Mouse (Mus musculus) lung, embryonic 16.5 days (tissue): ENCODE measurements around the gene Dnajc16. TPM values are rescaled to one million over a fixed set of nuclear protein-coding genes. Genes with fewer than 3 reads are reported as not detected.

Experiments
- ATAC-seq: fragments of 200-750 bp; cut with Nextera tagmentation; 2 replicates; pipeline ENCODE4 v1.8.0; 2017; ENCODE audit warnings: low read depth, mild to moderate bottlenecking, moderate library complexity
- H3K27ac ChIP-seq: fragments of 300-500 bp; sonication (generic); 2 replicates; pipeline ENCODE4 v1.5.1; 2014; ENCODE audit warnings: mild to moderate bottlenecking, control low read depth, low read length
- H3K27me3 ChIP-seq: fragments of 300-500 bp; sonication (generic); 2 replicates; pipeline ENCODE4 v1.6.1; 2014; ENCODE audit warnings: low read depth, low read length, mixed read lengths; ENCODE audit not compliant: control insufficient read depth, insufficient read depth
- H3K36me3 ChIP-seq: fragments of 300-500 bp; sonication (generic); 2 replicates; pipeline ENCODE4 v1.6.1; 2014; ENCODE audit warnings: low read length; ENCODE audit not compliant: control insufficient read depth, insufficient read depth
- H3K4me1 ChIP-seq: fragments of 300-500 bp; sonication (generic); replicated peaks from 2 replicates; pipeline ENCODE4 v1.6.1; 2014; ENCODE audit warnings: low read length, mixed read lengths; ENCODE audit not compliant: control insufficient read depth, insufficient read depth
- H3K4me2 ChIP-seq: fragments of 300-500 bp; sonication (generic); 2 replicates; pipeline ENCODE4 v1.6.1; 2014; ENCODE audit warnings: low read depth, low read length, control low read depth
- H3K4me3 ChIP-seq: fragments of 300-500 bp; sonication (generic); 2 replicates; pipeline ENCODE4 v1.5.1; 2014; ENCODE audit warnings: mild to moderate bottlenecking, low read length, control low read depth
- H3K9ac ChIP-seq: fragments of 300-500 bp; sonication (generic); 2 replicates; pipeline ENCODE4 v1.6.1; 2014; ENCODE audit warnings: low read length, control low read depth
- H3K9me3 ChIP-seq: fragments of 300-500 bp; sonication (generic); 2 replicates; pipeline ENCODE4 v1.6.1; 2016; ENCODE audit warnings: low read length; ENCODE audit not compliant: control insufficient read depth
- WGBS: fragments of 180-500 bp; shearing (Covaris S2); extraction: QIAGEN DNeasy Blood & Tissue Kit; methylation state at CpG from one replicate; pipeline ENCODE4 v1.1.7; 2014; 5-methylcytosine and 5-hydroxymethylcytosine counted together
- polyA plus RNA-seq: library from polyadenylated mRNA; unstranded; fragments of >200 nt; fragmentation: Nextera tagmentation; extraction: Ambion mirVana; gene quantifications from 2 replicates; pipeline ENCODE4 v1.2.1, GENCODE M21; 2015

Dnajc16 gene
- polyA plus RNA-seq, 1 experiment from 2014 or later: 4.3 TPM

DNA sequence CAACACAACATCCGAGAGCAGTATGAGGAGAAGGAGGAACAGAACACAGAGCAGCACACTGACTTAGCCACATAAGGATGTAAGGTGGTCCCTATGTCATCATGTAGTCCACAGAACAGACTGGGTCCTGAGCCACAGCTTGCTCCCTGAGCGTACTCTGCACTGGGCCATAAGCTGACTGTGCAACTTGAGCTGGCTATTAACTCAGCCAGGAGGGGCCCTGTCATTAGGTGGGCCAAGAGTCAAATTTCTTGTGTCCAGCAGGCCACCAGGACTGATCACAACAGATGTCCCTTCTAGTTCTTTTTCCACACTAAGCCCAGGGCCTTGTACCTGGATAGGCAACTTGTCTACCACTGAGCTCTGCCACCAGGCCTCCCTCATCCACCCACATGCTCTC lies 75.7 kb downstream of the Dnajc16 start:
- Histone ChIP-seq H3K4me2 (no peak overlapping the region), H3K4me1 (peaks cover 2% of the 10 kb centered on the region; the same call in 1 of the 2 replicates), H3K9ac (no peak overlapping the region), H3K4me3 (no peak overlapping the region), H3K27me3 (no peaks in the 10 kb centered on the region), H3K9me3 (no peaks in the 10 kb centered on the region), H3K27ac (no peak overlapping the region), H3K36me3 (peaks cover 16% of the 10 kb centered on the region)
- no peak for ATAC-seq
- WGBS: 68% methylated on average over 2 of the region's 2 CpGs

DNA sequence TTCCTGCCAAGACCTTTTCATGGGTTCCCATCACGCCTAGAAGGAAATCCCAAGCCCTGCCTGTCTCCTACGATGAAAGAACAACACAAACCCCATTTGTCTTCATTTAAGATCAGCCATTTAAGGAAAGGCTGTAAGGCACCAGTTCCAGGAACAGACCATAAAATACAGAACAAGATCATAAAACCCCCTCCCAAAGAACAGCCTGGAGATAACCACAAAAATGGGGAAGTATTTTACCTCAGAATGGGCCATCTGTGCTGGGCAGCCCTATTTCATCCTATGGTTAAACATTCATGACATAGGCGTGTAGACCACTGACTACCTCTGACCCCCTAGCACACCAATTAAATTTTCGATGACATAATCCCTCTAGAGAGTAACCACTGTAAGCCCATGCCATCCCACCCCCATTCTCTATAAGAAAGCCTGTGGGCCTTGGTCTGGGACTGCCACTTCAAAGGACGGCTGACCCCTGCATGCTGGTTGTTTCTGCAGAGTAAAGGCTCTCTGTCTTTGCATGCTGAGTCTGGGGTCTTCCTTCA lies 77.1 kb downstream of the Dnajc16 start:
- Histone ChIP-seq H3K9ac (no peak overlapping the region), H3K27me3 (no peaks in the 10 kb centered on the region), H3K4me2 (no peak overlapping the region), H3K9me3 (no peaks in the 10 kb centered on the region), H3K27ac (no peak overlapping the region), H3K4me1 (no peaks in the 10 kb centered on the region), H3K36me3 (peaks cover 22% of the 10 kb centered on the region), H3K4me3 (no peak overlapping the region)
- ATAC-seq: no peak
- WGBS: 80% methylated on average over 5 of the region's 5 CpGs

DNA sequence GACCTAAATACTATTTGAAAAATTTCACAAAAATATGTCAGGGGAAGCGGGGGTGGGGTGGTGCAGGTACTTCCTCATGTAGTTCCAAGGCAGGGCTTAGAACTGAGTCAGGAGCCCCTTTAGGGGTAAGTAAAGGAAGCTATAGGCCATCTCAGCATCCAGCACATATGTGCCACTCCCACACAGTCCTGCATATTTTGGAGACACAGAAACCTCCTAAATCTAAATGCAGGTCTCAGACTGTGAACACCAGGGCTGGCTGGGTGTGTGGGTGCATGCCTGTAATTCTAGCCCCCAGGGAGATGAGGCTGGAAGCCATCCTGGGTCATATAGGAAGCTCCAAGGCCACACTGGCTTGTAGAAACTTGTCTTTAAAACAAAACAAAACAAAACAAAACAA lies 79.5 kb downstream of the Dnajc16 start:
- H3K4me2 ChIP-seq: no peak overlapping the region
- H3K9me3 ChIP-seq: no peaks in the 10 kb centered on the region
- no peak overlapping the region for H3K9ac ChIP-seq
- ATAC-seq: no peak
- 100% methylated on average over 1 of the region's 1 CpGs for WGBS
- H3K4me1 ChIP-seq: no peaks in the 10 kb centered on the region
- no peak overlapping the region for H3K27ac ChIP-seq
- no peaks in the 10 kb centered on the region for H3K27me3 ChIP-seq
- peaks cover 30% of the 10 kb centered on the region for H3K36me3 ChIP-seq
- H3K4me3 ChIP-seq: no peak overlapping the region

Other genes starting within 250 kb of the Dnajc16 start
- 71.4 and 76.1 TPM in 2 replicates for gene Fblim1, start 184.8 kb downstream of the Dnajc16 start, polyA plus RNA-seq
- gene Tmem82, start 172.3 kb downstream of the Dnajc16 start, polyA plus RNA-seq: 0.99 and 1.1 TPM in 2 replicates
- 0.18 and 0.20 TPM in 2 replicates for gene Slc25a34, start 167.1 kb downstream of the Dnajc16 start, polyA plus RNA-seq
- 5.7 and 6.9 TPM in 2 replicates for gene Plekhm2, start 126.0 kb downstream of the Dnajc16 start, polyA plus RNA-seq
- not detected in 2 replicates for gene Rsc1a1, start 105.3 kb downstream of the Dnajc16 start, polyA plus RNA-seq
- gene Ddi2, start 67.5 kb downstream of the Dnajc16 start, polyA plus RNA-seq: 18.1 and 18.3 TPM in 2 replicates
- 0.21 and 1.4 TPM in 2 replicates for gene Agmat, start 44.3 kb downstream of the Dnajc16 start, polyA plus RNA-seq
- gene Casp9, start 2.7 kb upstream of the Dnajc16 start, polyA plus RNA-seq: 23.9 and 24.6 TPM in 2 replicates
- not detected in 2 replicates for gene Cela2a, start 35.2 kb upstream of the Dnajc16 start, polyA plus RNA-seq
- gene Ctrc, start 55.4 kb upstream of the Dnajc16 start, polyA plus RNA-seq: not detected in 2 replicates
- gene Efhd2, start 84.0 kb upstream of the Dnajc16 start, polyA plus RNA-seq: 97.5 and 98.0 TPM in 2 replicates
- 3.2 and 3.3 TPM in 2 replicates for gene Fhad1, start 224.2 kb upstream of the Dnajc16 start, polyA plus RNA-seq